Mouse (Mus musculus): ENCODE results near the gene Cbx4.

Cbx4 gene

DNA sequence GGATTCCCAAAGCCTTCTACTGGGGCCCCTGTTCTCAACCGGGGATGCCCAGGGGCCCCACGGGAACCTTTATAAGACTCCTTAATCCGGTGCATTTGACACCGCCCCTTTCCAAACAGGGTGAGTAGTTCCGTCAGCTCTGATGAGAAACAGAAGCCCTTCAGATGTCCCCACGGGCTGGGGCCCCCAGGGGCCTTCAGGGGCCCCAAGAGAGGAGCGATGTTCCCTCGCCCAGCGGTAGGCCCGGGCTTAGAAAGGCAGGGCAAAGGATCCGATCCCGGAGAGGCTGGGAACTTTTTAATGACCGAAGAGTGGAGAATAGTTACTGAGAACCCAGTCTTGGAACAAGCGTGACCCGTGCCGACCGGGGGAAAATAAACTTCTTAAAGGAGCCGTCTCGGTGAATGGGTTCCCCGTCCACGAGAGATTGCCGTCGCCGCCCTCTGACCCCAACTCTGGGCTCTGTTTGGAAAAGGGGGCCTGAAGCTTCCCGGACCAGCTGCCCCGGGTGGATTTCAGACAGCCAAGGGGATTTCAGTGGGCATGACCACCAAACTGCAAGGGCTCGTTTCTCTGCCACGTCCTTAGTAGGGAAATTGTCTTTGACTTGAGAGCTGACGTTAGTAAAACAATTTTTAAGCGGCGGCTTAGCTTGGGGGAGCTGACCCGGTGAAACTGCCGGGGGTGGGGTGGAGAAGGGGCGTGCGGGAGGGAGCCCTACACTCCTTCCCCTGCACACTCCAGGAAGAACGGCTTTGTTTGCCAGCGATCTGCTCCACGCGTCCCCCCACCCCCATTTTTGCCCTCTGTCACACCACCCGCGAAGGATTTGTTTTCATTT lies 3.4 kb upstream of the Cbx4 start:
- in situ Hi-C loops (cut with MboI; ENCODE audit: low pct_unique_long_range_greater_than_20kb in 1 of 2, low sequenced_read_pairs in 2 of 2, unreplicated experiment in 1 of 2) = loop anchor here (5.0 to 10.0 kb wide), 4 partner anchors 37 to 115 kb away; no protein-coding TSS in a partner anchor

DNA sequence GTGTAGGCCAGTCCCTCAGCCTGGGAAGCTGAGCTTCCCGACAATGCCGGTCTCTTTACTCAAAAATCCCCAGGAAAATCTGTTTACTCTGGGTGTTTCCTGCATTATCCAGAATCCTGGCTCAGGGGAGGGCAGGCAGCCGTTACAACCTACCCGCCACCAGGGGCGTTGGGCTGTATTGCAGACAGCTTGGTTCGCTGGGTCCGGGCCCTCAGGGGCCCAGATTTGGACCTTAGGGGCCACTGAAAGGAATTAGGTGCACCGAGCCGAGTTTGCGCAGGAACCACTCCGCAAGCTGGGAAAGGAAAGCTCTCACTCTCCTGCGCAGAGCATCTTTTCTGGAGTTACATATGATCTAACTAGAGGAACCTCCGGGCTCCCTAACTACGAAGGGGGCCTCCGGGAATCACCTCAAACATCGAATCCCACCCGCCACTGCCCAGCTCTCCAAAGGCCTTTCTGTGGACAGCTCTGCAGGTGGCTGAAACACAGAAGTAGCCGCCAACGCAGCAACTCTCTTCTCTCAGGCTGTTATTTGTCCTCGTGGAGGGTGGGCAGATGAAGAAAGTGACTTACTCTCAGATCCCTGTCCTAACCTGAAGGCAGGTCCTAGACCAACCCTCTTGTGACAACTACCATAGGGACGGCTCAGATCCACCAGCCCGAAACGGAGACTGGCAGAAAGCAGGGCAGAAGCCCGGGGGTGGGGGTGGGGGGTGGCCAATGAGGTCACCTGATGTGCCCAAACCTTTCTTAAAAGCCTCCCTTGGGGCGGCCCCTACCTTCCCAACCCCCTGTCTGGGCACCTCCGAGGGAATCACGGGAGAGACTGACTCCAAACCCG lies 2.6 kb upstream of the Cbx4 start:
- in situ Hi-C loops (cut with MboI; ENCODE audit: low pct_unique_long_range_greater_than_20kb in 1 of 2, low sequenced_read_pairs in 2 of 2, unreplicated experiment in 1 of 2) = loop anchor here in 1 of 2 experiments (10.0 kb wide), 1 partner anchor 54 kb away; no protein-coding TSS in a partner anchor

DNA sequence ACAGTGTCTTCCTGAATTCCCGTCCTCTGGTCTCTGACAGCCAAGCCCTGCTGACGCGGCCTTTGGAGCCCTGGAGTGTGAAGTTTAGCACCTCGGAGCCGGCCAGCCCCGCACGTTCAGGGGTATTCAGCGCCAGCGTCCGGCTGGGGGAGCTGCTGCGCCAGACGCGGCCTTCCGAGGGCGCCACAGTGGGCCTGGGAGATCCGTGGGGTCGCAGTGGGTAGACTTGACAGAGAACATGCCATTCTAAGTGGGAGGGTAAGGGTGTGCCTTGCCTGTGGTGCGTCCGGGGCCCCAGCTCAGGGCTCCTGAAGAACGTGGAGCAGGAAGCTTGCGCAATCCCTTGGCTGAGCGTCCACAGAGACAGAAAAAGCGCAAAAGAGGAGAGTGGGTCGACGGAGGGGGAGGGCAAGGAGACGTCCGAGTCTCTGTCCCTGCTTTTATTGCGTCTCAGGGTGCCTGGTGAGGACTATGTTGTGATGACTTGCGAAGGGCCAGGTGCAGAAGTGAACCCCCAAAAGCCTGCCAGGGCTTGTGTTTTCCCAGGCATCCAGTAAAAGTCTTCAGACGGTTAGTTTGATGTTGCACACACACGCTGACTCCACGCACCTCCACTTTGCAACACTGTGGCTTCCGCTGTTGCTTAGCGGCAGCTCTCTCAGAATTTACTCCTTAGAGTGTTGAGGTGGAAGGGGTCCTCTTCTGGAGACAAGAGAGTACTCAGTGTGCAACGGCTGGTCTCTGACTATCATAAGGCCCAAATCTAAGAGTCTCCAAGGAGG lies 1.5 kb upstream of the Cbx4 start:
- in situ Hi-C loops (cut with MboI; ENCODE audit: low pct_unique_long_range_greater_than_20kb in 1 of 2, low sequenced_read_pairs in 2 of 2, unreplicated experiment in 1 of 2) = loop anchor here in 1 of 2 experiments (10.0 kb wide), 1 partner anchor 53 kb away; no protein-coding TSS in a partner anchor

DNA sequence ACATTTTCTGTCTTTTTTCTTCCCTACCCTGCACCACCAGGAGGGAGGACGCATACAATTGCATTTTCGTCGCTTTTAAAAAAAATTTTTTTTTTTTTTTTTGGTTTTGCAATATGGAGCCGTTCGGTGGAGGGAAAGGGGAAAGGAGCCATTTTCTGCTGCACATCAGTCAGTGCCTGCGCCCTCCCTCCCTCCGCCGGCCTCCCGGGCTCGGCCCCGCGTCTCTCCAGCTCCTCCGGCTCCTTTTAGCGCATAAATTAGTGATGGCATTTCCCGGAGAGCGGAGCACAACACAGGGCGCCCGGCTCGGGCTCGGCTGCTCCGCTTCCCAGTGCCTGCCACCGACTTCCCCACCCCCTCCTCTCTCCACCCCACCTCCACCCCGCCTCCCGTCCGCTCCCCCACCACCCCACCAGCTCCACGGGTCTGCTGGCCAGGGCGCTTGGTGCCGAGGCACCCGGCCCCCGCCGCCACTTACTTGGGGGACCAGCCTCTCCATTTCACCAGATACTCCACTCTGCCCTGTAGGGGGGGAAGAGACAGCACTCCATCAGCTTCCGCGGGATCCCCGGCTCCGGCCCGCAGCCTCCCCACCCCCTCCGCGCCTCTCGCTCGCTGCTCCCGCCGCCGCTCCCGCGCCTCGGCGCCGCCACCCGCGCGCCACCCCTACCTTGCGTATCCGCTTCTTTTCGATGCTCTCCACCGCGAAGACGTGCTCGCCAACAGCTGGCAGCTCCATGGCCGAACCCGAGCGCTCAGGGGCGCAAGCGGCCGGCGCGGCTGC lies 550 bp downstream of the Cbx4 start:
- in situ Hi-C loops (cut with MboI; ENCODE audit: low pct_unique_long_range_greater_than_20kb in 1 of 2, low sequenced_read_pairs in 2 of 2, unreplicated experiment in 1 of 2) = loop anchor here in 1 of 2 experiments (10.0 kb wide), 1 partner anchor 51 kb away; no protein-coding TSS in a partner anchor

DNA sequence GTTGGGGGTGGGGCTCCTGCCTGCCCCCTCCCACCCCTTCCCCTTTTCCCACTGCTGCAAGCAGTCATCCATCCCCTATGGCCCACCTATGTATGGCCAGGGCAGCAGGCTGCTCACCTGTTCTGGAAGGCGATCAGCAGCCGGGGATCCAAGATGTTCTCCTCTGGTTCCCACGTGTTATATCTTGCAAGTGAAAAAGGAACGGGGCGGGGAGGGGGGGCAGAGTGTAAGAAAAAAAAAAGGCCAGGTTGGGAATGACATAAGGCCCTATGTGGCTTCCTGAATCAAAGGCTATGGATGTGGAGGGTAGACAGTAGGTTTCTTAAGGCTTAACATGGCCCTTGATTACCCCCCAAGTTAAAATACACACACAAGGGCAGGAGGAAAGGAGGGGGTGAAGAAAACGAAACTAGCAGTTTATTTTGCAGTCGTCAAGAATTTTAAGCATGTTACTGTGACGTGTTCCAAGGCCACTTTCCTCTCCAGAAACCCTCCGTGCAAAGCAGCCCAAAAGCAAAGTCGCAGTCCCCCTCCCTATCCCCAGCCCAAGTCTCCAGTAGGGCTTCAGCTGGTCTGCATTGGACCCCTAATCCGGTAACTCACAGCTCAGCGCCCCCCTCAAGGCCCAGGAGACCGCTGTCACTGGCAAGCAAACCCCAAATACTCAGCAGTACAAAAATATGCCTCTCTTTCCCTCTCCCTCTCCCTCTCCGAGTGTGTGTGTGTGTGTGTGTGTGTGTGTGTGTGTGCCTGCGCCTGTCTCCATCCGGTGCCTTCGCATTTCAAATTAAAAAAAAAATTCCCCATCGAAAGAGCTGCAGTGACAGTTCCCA lies 1.4 kb downstream of the Cbx4 start:
- in situ Hi-C loops (cut with MboI; ENCODE audit: low pct_unique_long_range_greater_than_20kb in 1 of 2, low sequenced_read_pairs in 2 of 2, unreplicated experiment in 1 of 2) = loop anchor here in 1 of 2 experiments (5.0 to 10.0 kb wide), 2 partner anchors 50 to 463 kb away; partner anchors contain the start of gene Nptx1

DNA sequence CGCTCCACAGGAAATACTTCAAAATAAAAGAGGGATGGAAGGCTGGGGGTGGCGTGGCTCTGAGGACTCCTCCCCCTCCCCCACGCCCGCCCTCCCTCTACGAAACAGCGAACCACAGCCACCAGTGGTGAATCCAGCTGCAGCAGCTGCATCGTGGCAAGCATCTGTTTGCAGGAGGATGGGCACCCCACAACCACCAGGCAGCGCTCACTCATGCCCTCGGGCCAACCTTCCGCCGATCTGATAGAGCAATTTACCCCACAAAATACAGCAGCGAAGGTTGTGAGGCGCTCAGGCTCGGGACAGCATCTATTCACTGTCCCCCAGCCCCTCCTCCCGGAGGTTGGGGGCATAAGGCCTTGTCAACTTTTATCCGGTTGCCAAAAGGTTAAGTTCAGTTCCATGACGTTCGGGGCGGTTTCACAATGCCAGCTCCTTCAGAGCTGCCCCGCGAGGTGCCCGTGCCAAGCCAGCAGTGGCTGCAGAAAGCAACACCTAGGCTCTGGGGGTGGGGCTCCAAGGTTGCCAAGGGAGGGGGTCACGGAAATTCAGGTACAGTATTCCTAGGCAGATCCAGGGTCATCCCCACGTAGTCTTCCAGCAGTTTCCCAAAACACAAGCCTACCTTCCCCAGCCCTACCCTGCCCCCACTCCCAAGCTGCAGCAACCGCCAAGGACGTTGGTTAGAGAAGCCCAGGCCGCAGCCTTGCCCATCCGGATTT lies 2.1 kb downstream of the Cbx4 start:
- in situ Hi-C loops (cut with MboI; ENCODE audit: low pct_unique_long_range_greater_than_20kb in 1 of 2, low sequenced_read_pairs in 2 of 2, unreplicated experiment in 1 of 2) = loop anchor here in 1 of 2 experiments (5.0 to 10.0 kb wide), 2 partner anchors 49 to 463 kb away; partner anchors contain the start of gene Nptx1

DNA sequence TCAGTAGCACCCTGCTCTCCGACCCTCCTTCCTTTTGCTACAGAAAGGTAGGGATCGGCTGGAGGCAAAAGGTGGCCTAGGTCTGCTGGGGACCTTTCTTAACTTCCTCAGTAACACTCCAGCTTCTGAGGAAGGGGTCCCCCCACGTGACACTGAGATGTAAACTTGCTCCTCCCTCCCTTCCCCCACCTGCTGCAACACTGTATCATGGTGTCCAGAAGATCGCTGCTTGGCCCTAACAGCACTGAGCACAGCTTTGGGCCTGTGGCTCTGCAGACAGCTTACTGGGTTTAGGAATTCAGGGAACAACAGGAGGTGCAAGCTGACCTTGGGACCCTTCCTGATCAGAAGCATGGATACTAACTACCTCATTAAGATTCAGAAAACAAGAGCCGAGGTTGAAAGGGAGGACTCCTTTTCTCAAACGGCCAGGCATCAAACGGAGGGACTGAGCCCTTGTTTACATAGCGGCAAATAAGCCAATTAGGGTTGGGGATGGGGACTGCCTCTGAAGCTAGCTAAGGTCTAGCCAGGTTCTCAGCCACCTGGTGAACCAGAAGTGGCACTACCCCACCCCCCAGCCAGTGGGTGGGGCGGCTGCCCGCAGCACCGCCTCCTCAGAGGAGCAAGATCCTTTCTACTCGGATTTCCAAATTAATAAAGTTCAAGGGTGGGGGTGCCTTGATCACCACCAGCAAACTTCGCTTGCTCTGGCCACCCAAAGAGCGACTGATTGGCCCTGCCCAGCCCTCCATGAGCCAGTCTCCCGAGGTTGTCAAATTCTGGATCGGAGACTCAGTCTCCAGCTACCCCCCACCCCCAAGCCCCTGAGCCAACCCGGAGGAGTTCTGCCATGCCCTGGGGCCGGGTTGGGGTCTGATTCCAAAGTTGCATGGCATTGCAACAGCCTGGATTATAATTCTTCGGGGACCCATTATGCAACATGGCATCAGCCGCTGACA lies 3.1 kb downstream of the Cbx4 start:
- in situ Hi-C loops (cut with MboI; ENCODE audit: low pct_unique_long_range_greater_than_20kb in 1 of 2, low sequenced_read_pairs in 2 of 2, unreplicated experiment in 1 of 2) = loop anchor here in 1 of 2 experiments (5.0 to 10.0 kb wide), 2 partner anchors 48 to 464 kb away; partner anchors contain the start of gene Nptx1

DNA sequence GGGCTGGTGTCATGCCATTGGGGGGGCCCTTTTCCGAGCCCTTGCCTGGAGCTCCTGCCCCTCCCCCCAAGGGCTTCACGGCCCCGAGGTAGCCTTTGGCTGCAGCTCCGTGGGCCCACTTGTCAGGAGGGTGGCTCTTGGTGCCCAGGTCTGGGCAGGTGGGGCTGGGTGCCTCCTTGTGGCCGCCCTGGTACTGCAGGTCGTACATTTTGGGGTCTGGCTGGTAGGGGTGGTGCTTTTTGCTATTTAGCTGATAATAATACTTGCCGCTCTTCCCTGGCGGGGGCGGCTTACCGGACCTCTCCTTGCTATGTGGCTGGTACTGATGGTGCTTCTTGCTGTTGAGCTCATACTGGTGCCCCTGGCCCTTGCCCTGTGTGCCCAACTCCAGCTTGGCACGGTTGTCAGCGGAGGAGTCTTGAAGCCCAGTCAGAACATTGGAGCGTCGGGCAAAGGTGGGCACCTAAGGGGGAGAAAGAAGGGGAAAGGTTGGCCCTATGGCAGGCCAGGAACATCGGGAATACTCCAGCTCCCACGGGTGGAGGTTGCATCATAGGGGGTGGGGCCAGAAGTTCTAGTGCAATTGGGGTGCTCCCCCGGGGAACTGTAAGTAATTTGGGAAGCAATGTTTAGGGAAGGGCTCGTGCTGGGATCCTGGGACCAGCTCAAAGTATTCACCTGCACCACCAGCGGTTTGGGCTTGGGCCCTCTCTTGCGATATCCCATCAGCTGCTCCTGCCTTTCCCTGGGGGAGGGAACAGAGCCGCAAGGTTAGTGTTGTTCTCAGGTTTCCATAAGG lies 4.0 kb downstream of the Cbx4 start:
- in situ Hi-C loops (cut with MboI; ENCODE audit: low pct_unique_long_range_greater_than_20kb in 1 of 2, low sequenced_read_pairs in 2 of 2, unreplicated experiment in 1 of 2) = loop anchor here in 1 of 2 experiments (5.0 to 10.0 kb wide), 2 partner anchors 47 to 465 kb away; partner anchors contain the start of gene Nptx1

DNA sequence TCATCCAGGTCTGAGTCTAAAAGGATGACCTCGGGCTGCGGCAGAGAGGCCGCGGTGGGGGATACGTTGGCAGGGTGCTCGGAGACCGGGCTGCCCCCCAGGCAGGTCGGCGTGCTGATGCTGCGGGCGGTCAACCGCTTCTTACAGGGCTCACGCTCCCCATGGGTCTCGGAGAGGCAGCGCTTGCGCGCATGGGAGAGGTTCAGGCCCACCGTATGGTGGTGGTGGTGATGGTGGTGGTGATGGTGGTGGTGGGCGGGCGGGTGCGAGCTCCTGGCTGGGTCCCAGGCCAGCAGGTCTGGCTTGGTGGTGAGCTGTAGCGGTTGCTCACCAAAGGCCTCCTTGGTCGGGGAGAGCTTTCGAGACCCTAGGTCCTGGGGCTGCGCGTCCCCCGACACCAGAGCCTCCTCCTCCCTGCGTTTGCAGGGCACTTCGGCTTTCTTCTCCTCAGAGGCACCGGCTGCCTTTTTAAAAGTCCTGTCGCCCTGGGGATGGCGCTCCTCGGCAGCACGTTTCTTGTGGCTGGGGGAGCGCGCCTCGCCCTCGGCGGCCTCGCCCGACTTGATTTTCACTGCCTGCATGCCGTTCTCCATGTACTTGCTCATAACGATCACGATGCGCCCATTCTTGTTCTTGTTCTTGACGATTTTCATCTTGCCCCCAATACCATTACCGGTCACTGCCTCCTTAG lies 4.7 kb downstream of the Cbx4 start:
- in situ Hi-C loops (cut with MboI; ENCODE audit: low pct_unique_long_range_greater_than_20kb in 1 of 2, low sequenced_read_pairs in 2 of 2, unreplicated experiment in 1 of 2) = loop anchor here in 1 of 2 experiments (5.0 to 10.0 kb wide), 2 partner anchors 46 to 466 kb away; partner anchors contain the start of gene Nptx1

DNA sequence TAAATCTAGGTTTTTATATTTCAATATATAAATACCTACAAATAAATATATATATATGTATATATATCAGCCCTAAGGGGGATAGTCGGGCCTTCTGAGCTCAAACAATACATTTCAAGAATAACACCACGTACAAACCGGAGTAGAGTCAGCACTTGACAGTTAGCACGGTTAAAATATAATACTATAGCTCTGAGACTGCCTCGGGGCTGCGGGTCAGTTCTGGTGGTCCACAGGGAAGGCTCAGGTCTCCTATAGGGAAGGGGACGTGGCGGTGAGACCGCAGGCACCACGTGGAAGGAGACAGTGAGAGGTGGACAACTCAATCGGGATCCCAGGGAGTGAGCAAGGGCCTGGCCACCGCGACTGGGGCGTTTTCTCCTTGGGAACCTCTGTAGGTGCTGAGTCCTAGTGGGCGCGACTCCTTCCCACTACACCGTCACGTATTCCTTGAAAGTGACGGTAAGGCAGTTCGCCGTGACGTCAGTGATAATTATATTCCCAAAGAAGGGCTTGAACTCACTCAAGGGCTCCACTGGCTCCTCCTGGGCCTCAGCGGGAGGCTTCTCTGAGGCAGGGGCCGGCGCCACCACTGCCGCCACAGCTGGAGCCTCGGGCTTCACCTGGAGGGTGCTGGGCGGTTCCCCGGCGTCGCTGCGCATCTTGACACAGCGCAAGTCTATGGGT lies 5.4 kb downstream of the Cbx4 start:
- in situ Hi-C loops (cut with MboI; ENCODE audit: low pct_unique_long_range_greater_than_20kb in 1 of 2, low sequenced_read_pairs in 2 of 2, unreplicated experiment in 1 of 2) = loop anchor here in 1 of 2 experiments (5.0 to 10.0 kb wide), 2 partner anchors 46 to 467 kb away; partner anchors contain the start of gene Nptx1

DNA sequence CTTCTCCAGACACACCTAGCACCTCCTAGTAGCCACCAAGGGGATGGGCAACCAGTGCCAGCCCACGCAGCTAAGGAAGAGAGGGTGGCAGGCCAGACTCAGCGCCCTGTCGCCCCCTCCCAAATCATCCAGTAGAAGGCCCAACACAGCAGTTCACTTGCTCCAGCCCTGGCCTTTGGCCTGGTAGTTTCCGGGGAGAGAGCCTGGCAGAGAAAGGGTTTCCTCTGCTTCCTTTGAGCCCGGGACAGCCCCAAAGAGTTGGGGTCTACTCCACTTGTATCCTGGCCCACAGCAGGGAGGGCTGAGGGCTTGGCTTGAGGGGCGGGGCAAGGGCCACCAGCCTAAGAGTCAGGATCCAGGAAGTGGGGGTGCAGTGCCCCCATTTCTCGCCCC lies 6.6 kb downstream of the Cbx4 start:
- in situ Hi-C loops (cut with MboI; ENCODE audit: low pct_unique_long_range_greater_than_20kb in 1 of 2, low sequenced_read_pairs in 2 of 2, unreplicated experiment in 1 of 2) = no loop called here

DNA sequence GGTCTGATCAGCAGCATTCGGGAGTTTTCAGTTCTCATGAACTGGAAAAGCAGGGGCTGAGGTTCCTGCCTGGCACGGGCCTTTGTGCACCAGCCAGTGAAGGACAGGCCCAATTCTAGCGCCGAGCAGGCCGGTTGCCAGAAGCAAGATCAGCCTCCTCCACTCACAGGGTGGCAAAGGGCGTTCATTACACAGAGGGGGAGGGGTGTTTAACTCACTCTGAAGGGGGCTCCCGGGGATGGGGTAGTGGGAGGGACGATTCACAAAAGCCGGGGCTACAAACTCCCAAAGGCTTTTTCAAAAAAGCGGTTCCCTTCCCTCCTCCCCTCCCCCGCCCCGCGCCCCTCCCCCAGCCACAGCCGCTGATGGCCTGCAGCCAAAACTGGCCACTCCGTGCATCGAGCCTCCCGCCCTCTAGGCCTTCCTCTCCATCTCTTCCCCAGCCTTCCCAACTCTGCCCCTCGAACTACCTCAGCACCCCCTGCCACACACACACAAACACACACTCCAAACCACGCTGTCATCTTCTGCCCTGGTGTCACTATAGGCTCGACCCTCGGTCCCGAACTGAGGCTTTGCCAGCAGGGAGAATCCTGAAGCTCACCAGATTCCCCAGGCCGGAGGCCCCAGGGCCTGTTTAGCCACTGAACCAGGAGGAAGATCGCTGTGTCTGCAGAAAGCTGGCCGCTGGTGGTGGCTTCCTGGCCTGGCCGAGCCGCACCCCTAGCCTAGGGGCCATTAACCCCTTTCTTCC lies 7.2 kb downstream of the Cbx4 start:
- in situ Hi-C loops (cut with MboI; ENCODE audit: low pct_unique_long_range_greater_than_20kb in 1 of 2, low sequenced_read_pairs in 2 of 2, unreplicated experiment in 1 of 2) = no loop called here
